Mouse (Mus musculus): ENCODE measurements at regions not wholly inside any gene's neighbourhood (a gene's known extent, or its start where the extent isn't known, plus 50 kb on each side); places are given as distances from the start of the nearest gene placed in this dataset.

GRCm38 (mm10) chr7:114912109-114912508, 168.6 kb downstream of the Insc start:
- no peak for DNase-seq (ENCODE audit: low read depth, low spot score)

- DNase-seq (ENCODE audit: low read depth, low spot score): peak; percentile 76
Observed at GRCm38 (mm10) chr7:114922155-114922554, 178.7 kb downstream of the Insc start.

GRCm38 (mm10) chr7:114933861-114934260, 190.4 kb downstream of the Insc start:
- no peak for DNase-seq (ENCODE audit: low read depth, low spot score)

- DNase-seq (ENCODE audit: low read depth, low spot score): no peak
Observed at GRCm38 (mm10) chr7:114950759-114951158, 207.3 kb downstream of the Insc start.

GRCm38 (mm10) chr7:114963206-114963605, 219.7 kb downstream of the Insc start:
- DNase-seq (ENCODE audit: low read depth, low spot score): no peak

GRCm38 (mm10) chr7:114965923-114966322, 222.4 kb downstream of the Insc start:
- DNase-seq (ENCODE audit: low read depth, low spot score): no peak

- DNase-seq (ENCODE audit: low read depth, low spot score): no peak
Observed at GRCm38 (mm10) chr7:114986481-114986880, 243.0 kb downstream of the Insc start.

GRCm38 (mm10) chr7:114991255-114991654, 247.8 kb downstream of the Insc start:
- DNase-seq (ENCODE audit: low read depth, low spot score): no peak

GRCm38 (mm10) chr7:114992440-114992839, 248.9 kb downstream of the Insc start:
- no peak for DNase-seq (ENCODE audit: low read depth, low spot score)

GRCm38 (mm10) chr7:115000796-115001524, 257.5 kb downstream of the Insc start:
- DNase-seq (ENCODE audit: low read depth, low spot score): no peak

- no peak for DNase-seq (ENCODE audit: low read depth, low spot score)
Observed at GRCm38 (mm10) chr7:115014253-115014998, 270.9 kb downstream of the Insc start.

- no peak for DNase-seq (ENCODE audit: low read depth, low spot score)
Observed at GRCm38 (mm10) chr7:115019369-115019958, 276.0 kb downstream of the Insc start.

GRCm38 (mm10) chr7:115020023-115020422, 276.5 kb downstream of the Insc start:
- no peak for DNase-seq (ENCODE audit: low read depth, low spot score)

- DNase-seq (ENCODE audit: low read depth, low spot score): no peak
Observed at GRCm38 (mm10) chr7:115025803-115026202, 282.3 kb downstream of the Insc start.

GRCm38 (mm10) chr7:115027685-115028084, 284.2 kb downstream of the Insc start:
- DNase-seq (ENCODE audit: low read depth, low spot score): no peak

GRCm38 (mm10) chr7:115033987-115034386, 290.5 kb downstream of the Insc start:
- DNase-seq (ENCODE audit: low read depth, low spot score): no peak

GRCm38 (mm10) chr7:115055527-115055926, 312.0 kb downstream of the Insc start:
- DNase-seq (ENCODE audit: low read depth, low spot score): no peak

GRCm38 (mm10) chr7:115056992-115057645, 313.6 kb downstream of the Insc start:
- DNase-seq (ENCODE audit: low read depth, low spot score): no peak

- no peak for DNase-seq (ENCODE audit: low read depth, low spot score)
Observed at GRCm38 (mm10) chr7:115057736-115058135, 314.2 kb downstream of the Insc start.

- DNase-seq (ENCODE audit: low read depth, low spot score): no peak
Observed at GRCm38 (mm10) chr7:115060171-115060570, 316.7 kb downstream of the Insc start.

GRCm38 (mm10) chr7:115062817-115063216, 319.3 kb downstream of the Insc start:
- no peak for DNase-seq (ENCODE audit: low read depth, low spot score)

- no peak for DNase-seq (ENCODE audit: low read depth, low spot score)
Observed at GRCm38 (mm10) chr7:115067641-115068040, 324.1 kb downstream of the Insc start.

All from forelimb bud, embryonic 11.5 days (tissue).